Mouse (Mus musculus): ENCODE results near the gene Gm10803.
"Not testable (repeated sequence)": the region's sequence is repeated elsewhere in the genome, so short reads cannot be mapped to it uniquely, and the experiment has no call there.

Gene Gm10803

GRCm38 (mm10) chr2:93560268-93560667 is at the start of gene Gm10803:
Gene Gm10803, plus strand, starts transcription at chr2:93560568.
- not testable (repeated sequence) for DNase-seq

GRCm38 (mm10) chr2:93510839-93511238 is 49.5 kb upstream of the Gm10803 start:
- DNase-seq: no peak

DNA sequence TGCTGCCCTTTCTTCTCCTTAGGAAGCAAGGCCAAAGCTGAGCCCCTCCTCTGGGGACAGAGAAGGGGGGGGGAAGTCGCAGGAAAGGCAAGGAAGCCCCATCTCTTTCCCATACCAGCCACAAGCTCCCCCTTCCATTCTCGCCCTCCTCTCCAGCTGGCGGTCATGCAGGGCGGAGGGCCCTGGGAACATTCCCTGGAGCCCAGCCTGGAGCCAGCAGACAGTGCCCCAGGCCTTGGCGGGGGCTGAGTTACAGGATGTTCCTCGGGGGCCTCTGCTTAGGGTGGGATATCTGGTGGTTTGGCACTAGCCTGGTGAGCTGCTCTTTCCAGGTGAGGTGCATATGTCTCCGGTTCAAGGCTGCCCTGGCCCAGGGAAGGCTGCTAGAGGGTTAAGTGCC is 48.2 kb upstream of the Gm10803 start:
- DNase-seq: no peak

- DNase-seq: no peak
Observed at GRCm38 (mm10) chr2:93515246-93515645, 45.1 kb upstream of the Gm10803 start.

- no peak for DNase-seq
Observed at GRCm38 (mm10) chr2:93521042-93521441, 39.3 kb upstream of the Gm10803 start.

DNA sequence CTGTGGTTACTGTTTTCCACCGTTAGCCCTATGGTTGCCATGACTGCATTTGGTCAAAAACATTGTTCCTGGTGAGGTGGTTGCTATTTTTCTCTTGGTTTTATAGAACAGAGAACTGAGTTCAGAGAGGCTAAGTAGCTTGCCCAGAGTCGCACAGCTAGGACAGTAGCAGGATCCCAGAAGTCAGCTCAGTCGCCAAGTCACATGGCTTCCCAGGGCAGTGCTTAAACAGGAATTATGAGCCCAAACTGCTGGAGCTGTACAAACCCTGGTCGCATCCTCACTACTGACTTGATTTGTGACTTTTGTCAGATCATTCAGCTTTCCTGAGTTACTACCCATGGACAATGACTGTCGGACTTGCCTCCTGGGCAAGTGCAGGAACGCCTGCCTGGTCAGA is 38.8 kb upstream of the Gm10803 start:
- no peak for DNase-seq

DNA sequence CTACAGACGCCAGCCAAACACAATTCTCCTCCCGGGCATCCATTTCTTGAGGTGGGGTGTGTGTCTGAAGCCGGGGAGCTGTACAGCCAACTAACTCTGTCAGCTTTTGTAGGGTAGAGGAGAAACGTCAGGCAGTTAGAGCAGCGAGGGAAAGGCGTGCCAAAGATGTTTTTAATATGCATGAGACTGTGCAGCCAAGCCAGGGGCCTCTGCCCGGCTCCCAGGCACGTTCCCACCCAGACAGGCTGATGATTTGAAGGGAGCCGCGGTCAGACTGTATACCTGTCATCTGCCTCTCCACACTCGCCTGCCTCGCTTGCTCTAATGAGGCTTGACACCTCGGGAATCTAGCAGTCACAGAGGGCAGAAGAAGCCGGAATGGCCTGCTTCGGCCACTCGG is 38.4 kb upstream of the Gm10803 start:
- DNase-seq: no peak

DNA sequence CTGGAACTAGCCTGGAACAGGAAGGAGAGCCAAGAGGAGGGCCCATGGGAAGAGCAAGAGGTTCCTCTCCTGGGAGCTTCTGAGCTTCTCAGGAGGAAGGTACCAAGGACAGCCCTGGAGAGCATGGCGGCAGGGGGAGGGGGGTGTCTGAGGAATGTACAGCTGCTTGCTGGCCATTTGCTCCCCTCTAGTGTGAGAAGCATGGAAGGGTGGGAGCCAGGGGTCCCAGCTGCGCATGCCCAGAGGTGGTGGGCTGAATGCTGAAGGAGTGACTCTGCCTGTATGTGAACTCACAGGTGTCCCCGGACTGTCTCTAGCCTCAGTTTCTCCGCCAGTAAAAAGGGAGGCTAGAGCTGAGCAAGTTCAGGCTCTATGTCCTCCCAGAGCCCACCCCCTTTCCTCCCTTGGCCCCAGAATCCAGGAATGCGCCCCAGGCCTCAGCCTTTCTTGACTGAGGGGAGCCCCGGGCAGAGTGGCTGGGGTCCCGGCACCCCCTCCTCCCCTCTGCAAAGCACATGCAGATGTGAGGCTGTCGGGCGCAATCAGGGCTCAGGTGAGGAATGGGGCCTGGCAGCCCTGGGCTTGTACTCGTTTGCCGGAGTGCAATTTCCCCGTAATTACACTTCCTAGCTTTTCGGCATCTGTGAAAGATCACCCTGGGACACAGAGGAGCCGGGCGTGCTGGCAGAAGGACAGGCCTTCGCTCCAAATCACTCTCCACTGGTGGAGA is 35.2 kb upstream of the Gm10803 start:
- DNase-seq: no peak

- no peak for DNase-seq
Observed at GRCm38 (mm10) chr2:93529602-93530001, 30.8 kb upstream of the Gm10803 start.

DNA sequence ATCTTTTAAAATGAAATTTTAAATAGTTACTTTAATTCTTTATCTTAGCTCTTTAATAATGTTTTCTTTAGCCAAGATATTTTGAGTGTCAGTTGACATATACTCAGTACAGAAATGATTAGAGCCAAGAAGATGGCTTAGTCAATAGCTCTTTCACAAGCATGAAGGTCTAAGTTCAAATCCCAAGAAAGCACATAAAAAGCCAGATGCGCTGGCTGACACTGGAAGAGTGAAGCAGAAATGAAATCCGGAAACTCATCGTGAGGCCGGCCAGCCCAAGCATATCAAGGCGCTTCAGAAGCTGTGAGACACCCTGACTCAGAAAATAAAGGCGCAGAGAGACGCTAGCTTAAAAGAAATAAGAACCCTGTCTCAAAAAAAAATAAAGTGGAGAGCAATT is 26.5 kb upstream of the Gm10803 start:
- DNase-seq: no peak

- no peak for DNase-seq
Observed at GRCm38 (mm10) chr2:93537385-93537967, 22.9 kb upstream of the Gm10803 start.

DNA sequence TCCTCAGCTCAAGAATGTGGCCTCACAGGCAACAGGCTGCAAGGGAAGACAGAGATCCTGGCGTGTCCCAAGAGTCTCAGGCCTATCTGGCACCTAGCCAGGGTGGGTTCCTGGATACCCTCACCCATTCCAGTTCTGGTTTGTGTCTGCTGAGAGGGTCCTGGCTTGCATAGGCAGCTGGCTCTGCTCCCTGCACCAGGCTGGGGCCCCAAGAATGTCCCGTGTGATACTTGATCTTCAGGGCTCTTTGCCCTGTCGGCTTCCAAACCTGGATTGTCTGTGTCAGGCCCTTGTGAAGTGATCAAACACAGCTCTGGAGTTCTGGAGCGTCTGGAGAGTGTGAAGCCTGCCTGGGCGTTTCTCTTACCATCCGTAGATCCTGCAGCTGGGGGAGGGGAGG is 22.2 kb upstream of the Gm10803 start:
- DNase-seq: no peak

DNA sequence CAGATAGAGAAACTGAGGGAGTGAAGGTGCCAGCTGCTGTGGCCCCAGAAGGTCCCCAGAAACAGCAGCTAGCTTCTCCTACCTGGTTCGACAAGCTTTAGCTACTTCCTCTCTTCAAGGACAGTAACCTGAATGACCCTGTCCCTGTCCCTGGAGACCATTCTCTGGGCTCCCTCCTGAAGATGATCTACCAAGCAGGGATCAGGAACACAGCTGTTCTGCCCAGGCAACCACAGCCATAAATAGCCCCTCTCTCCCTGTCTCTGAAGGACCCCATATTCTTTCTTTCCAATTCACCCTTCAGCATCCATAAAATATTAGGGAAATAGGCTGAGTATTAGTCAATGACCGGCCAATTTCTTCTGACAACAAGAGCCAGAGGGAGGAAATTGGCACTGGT is 18.6 kb upstream of the Gm10803 start:
- no peak for DNase-seq

- no peak for DNase-seq
Observed at GRCm38 (mm10) chr2:93552676-93553521, 7.5 kb upstream of the Gm10803 start.

DNA sequence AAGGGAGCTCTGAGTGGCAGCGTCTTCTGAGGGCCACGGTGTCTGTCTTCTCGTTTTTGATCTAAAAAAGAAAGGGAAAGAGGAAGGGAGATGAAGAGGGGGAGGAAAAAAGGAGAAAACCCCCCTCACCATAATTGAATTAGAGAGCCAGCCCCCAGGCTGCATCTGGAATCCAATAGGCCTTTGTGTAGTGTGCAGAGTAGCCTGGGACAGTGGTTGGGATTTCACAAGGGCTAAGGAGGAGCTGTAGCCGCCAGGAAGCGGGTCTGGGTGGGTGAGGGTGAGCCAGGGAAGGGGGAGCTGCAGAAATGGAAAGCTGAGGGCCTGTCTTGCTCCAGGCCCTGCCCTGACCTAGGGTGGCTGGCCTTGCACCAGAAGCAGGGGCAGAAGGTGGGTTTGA is 6.5 kb upstream of the Gm10803 start:
- DNase-seq: no peak

DNA sequence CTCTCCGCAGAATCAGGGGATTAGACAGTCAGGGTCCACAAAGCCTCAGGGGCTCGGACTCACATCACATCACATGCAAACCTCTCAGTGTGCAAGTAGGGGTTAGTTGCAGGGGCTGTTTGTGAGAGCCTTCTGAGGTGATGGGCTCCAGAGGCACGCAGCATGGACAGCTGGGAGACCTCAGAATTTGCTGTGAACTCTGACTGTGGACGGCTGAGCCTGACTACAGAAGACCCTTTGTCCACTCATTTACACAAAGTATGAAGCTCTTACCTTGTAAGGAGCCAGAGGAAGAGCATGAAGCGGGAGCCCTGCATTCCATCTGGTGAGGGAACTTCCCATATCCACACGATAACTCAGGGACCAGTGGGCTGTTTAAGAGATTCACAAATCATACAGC is 5.3 kb downstream of the Gm10803 start:
- no peak for DNase-seq

GRCm38 (mm10) chr2:93567675-93568074 is 7.3 kb downstream of the Gm10803 start:
- peak; percentile 30 for DNase-seq

GRCm38 (mm10) chr2:93572565-93572964 is 12.2 kb downstream of the Gm10803 start:
- no peak for DNase-seq

GRCm38 (mm10) chr2:93581271-93581670 is 20.9 kb downstream of the Gm10803 start:
- DNase-seq: no peak

- DNase-seq: no peak
Observed at GRCm38 (mm10) chr2:93585821-93586220, 25.5 kb downstream of the Gm10803 start.

- no peak for DNase-seq
Observed at GRCm38 (mm10) chr2:93587446-93587845, 27.1 kb downstream of the Gm10803 start.

DNA sequence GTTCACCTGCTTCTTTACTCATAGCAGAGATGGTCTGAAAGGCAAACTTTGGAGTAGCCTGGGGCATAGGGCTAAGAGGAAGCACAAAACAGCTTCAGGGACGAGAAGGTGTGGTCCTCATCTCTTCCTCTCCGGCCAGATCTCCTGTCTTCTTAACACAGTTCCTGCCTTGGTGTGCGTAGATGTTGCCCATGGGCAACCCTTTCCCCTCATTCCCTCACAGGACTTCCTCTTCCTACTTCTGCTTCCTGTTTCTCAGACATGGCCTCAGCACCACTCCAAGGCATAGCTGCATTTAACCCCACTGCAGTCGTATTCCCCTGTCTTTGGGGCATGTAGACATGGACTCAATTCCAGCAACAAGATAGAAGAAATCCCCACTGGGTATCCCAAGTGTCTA is 29.5 kb downstream of the Gm10803 start:
- no peak for DNase-seq

GRCm38 (mm10) chr2:93591706-93592105 is 31.3 kb downstream of the Gm10803 start:
- DNase-seq: no peak

Data from kidney, adult 9 months (tissue).